Mouse (Mus musculus) T-helper 2 cell (primary cell): Measurements from ENCODE around the gene Wnt1.

Experiments
- in situ Hi-C: fragments of 300-600 bp; cut with MboI, MseI; formaldehyde crosslinking; loops from one replicate; pipeline ENCODE4 v1.15.1; 2025; ENCODE audit warnings: high pct_unique_total_duplicates

The Wnt1 gene

DNA sequence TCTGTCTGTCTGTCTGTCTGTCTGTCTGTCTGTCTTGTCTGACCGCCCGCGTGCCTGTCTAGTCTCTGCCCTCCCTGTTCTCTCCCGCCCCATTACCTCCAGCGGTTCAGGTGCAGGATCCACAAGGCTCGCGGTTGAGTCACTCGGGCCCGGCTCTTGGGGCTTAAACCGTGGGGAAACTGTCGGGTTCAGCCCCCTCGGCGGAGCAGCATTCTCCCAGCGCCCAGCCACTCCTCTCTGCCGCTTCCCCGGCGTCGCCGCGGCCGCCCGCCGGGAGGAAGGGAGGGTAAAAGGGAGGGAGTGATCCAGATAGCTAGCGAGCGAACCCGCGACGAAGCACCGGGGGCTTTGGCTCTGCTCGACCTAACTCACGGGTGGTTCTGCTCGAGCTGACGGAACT is 11.9 kb upstream of the Wnt1 start, which contains the start of gene Wnt10b:
Gene Wnt10b, minus strand, starts transcription at position 389 of the 400 bp plus-strand sequence.
- in situ Hi-C loops, result no loop called here

GRCm38 (mm10) chr15:98778191-98778770 is 11.4 kb upstream of the Wnt1 start:
- in situ Hi-C loops, result no loop called here

GRCm38 (mm10) chr15:98778806-98779205 is 10.9 kb upstream of the Wnt1 start:
- in situ Hi-C loops, result no loop called here

GRCm38 (mm10) chr15:98780075-98780474 is 9.6 kb upstream of the Wnt1 start:
- in situ Hi-C loops, result no loop called here

DNA sequence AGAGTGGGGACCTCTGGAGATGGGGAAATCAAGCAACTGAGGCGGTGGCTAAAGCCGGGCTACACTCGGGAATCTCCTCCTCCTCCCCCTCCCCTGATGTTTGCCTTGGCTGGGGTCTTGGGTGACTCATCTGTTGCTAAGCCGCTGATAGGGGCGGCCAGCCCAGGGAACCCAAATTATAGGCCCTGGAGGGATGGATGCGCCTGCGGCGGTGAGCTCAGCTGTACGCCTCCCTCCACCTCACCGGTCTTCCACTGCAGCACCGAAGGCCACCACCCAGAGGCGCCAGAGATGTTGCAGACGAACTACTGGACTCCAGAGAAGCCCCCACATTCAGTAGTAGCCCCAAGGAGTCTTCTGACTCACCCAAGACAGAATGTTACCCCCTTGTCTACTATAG is 9.1 kb upstream of the Wnt1 start:
- in situ Hi-C loops, result no loop called here

- in situ Hi-C loops, result no loop called here
Observed at GRCm38 (mm10) chr15:98781166-98781565, 8.5 kb upstream of the Wnt1 start.

- in situ Hi-C loops, result no loop called here
Observed at GRCm38 (mm10) chr15:98785744-98786143, 3.9 kb upstream of the Wnt1 start.

DNA sequence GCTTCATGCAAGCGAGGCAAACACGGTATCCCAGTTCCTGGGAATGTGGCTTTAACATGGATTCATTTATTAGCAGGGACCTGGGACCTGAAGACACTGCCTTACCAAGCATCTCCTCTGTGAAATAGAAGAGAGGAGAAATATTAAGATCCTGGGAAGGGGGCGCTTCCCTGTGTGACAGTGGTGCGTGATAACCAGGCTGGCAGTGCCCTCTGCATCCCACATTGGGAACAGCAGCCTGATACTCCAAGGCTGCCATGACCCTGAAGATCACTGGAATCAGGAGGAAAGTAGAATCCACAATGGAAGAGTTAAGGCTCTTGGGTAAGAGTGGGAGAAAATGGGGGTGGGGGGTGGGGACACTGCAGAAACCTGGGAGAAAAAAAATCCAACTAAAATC is 1.7 kb upstream of the Wnt1 start:
- in situ Hi-C loops, result no loop called here

GRCm38 (mm10) chr15:98788972-98789660 is 541 bp upstream of the Wnt1 start:
- in situ Hi-C loops, result no loop called here

GRCm38 (mm10) chr15:98790761-98791160 is 1.1 kb downstream of the Wnt1 start:
- in situ Hi-C loops, result no loop called here

DNA sequence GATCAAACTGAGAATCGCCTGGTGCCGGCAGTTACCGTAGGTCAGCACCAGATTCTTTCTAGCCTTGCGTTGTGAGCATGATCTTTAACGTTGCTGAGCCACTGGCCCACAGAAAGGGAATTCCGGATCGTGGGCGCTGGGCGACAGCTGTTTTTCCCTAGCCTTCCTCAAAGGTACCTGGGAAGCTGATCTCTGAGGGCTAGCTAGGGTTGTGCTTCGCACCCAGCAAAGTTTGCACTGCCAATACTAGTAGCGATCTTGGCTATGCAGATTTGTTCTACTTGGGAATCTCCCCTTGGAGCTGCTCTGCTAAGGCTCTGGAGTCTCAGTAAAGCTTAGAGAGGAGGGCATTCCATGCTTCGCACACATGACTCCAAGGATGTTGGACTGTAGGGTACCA is 1.6 kb downstream of the Wnt1 start:
- in situ Hi-C loops, result no loop called here

GRCm38 (mm10) chr15:98791771-98792170 is 2.1 kb downstream of the Wnt1 start:
- in situ Hi-C loops, result no loop called here

DNA sequence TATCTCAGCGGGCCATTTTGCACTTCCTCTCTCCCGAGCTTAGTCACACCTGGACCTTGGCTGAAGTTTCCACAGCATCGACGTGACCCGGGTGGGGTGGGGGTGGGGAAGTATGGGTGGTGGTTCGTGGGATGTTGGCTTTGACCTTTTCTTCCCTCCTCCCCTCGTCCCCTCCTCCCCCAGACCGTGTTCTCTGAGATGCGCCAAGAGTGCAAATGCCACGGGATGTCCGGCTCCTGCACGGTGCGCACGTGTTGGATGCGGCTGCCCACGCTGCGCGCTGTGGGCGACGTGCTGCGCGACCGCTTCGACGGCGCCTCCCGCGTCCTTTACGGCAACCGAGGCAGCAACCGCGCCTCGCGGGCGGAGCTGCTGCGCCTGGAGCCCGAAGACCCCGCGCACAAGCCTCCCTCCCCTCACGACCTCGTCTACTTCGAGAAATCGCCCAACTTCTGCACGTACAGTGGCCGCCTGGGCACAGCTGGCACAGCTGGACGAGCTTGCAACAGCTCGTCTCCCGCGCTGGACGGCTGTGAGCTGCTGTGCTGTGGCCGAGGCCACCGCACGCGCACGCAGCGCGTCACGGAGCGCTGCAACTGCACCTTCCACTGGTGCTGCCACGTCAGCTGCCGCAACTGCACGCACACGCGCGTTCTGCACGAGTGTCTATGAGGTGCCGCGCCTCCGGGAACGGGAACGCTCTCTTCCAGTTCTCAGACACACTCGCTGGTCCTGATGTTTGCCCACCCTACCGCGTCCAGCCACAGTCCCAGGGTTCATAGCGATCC is 2.8 kb downstream of the Wnt1 start:
- in situ Hi-C loops, result no loop called here

DNA sequence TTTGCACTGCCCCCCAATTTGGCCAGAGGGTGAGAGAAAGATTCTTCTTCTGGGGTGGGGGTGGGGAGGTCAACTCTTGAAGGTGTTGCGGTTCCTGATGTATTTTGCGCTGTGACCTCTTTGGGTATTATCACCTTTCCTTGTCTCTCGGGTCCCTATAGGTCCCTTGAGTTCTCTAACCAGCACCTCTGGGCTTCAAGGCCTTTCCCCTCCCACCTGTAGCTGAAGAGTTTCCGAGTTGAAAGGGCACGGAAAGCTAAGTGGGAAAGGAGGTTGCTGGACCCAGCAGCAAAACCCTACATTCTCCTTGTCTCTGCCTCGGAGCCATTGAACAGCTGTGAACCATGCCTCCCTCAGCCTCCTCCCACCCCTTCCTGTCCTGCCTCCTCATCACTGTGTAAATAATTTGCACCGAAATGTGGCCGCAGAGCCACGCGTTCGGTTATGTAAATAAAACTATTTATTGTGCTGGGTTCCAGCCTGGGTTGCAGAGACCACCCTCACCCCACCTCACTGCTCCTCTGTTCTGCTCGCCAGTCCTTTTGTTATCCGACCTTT is 3.6 kb downstream of the Wnt1 start:
- in situ Hi-C loops, result no loop called here

DNA sequence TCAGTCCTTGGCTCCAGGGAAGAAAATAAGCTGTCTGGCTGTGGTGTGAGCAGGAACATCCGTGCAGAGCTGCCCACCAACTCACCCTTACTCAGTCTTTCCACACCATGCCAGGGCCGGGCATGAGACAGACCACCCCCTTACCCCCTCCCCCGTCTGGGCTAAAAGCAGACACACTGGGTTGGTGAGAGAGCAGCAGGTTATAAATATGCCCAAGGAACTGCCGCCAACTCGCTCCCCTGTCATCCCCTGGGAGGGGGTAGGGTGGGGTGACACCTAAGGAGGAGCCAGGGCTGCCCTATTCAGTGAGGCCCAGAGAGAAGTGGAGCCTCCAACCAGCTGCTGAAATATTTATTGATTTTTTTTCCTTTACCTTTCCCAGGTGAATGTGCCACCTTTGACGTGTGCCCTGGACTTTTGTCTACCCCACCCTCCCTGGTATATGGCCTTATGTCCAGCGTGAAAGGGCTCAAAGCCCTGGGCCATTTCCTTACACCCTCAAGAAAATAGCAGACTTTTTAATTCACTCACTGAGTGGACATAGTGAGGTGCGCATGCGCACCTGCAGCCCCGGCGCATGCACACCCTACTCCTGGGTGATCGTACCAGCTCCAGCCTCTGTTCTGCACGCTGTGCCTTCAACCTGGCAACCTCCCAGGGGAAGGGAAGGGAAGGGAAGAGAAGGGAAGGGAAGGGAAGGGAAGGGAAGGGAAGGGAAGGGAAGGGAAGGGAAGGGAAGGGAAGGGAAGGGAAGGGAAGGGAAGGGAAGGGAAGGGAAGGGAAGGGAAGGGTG is 7.3 kb downstream of the Wnt1 start:
- in situ Hi-C loops, result no loop called here

GRCm38 (mm10) chr15:98797835-98798492 is 8.3 kb downstream of the Wnt1 start:
- in situ Hi-C loops, result no loop called here

- in situ Hi-C loops, result no loop called here
Observed at GRCm38 (mm10) chr15:98798903-98799302, 9.2 kb downstream of the Wnt1 start.

- in situ Hi-C loops, result no loop called here
Observed at GRCm38 (mm10) chr15:98799396-98799795, 9.7 kb downstream of the Wnt1 start.

DNA sequence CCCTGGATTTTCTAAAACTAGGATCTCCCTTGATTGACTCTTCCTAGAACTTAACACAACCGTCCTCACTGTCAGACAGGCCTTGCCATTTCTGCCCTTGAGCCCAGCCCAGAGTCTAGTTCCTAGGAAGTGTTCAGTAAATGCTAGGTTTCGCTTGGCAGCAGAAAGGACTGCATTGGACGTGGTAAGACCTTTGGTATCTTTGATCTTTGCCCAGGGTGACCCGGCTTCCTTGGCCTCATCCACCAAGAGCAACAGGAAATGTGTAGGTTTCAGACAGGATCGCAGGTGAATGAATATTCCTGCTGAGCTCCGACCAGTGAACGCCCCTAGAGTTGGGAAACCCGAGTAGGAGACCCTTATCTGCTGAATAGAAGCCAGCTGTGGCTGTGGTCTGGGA is 13.3 kb downstream of the Wnt1 start:
- in situ Hi-C loops, result no loop called here

DNA sequence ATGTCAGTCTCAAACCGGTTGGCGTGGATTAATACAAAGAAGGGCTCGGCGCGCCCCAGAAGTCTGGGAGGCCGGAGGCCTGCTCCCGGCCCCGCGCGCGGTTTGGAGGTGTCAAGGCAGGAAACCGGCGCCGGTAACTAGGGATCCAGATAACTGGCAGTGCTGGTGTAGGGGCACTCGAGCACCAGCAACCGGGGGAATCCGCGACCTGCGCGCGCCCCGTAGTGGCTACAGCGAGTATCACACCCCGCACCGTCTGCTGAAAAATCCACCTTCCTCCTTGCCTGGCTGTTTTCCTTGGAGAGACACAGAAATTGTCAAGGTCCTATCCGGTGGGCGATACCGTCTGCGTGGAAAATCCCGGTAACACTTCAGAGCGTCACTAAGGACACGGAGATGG is 14.4 kb downstream of the Wnt1 start:
- in situ Hi-C loops, result no loop called here
